Mouse (Mus musculus) forebrain, embryonic 16.5 days (tissue): Measurements from ENCODE around the gene Tmem231. TPM values are rescaled to one million over a fixed set of nuclear protein-coding genes. Genes with fewer than 3 reads are reported as not detected.

ENCODE experiments used
- ATAC-seq: fragments of 200-750 bp; cut with Nextera tagmentation; 2 replicates; pipeline ENCODE4 v1.8.0; 2017; ENCODE audit warnings: mild to moderate bottlenecking, moderate library complexity
- H3K27ac ChIP-seq: fragments of 300-500 bp; sonication (generic); 2 replicates; pipeline ENCODE4 v1.5.1; 2014; ENCODE audit warnings: low read length, control low read depth
- H3K27me3 ChIP-seq: fragments of 300-500 bp; sonication (generic); replicated peaks from 2 replicates; pipeline ENCODE4 v1.6.1; 2014; ENCODE audit warnings: low read length; ENCODE audit not compliant: control insufficient read depth, insufficient read depth
- H3K36me3 ChIP-seq: fragments of 300-500 bp; sonication (generic); 2 replicates; pipeline ENCODE4 v1.6.1; 2014; ENCODE audit not compliant: control insufficient read depth, insufficient read depth
- H3K4me1 ChIP-seq: fragments of 300-500 bp; sonication (generic); replicated peaks from 2 replicates; pipeline ENCODE4 v1.6.1; 2014; ENCODE audit warnings: low read length; ENCODE audit not compliant: control insufficient read depth, insufficient read depth
- H3K4me2 ChIP-seq: fragments of 300-500 bp; sonication (generic); 2 replicates; pipeline ENCODE4 v1.6.1; 2014; ENCODE audit warnings: mild to moderate bottlenecking, low read length, control low read depth
- H3K4me3 ChIP-seq: fragments of 300-500 bp; sonication (generic); replicated peaks from 2 replicates; pipeline ENCODE4 v1.5.1; 2014; ENCODE audit warnings: mild to moderate bottlenecking, low read length, control low read depth
- H3K9ac ChIP-seq: fragments of 300-500 bp; sonication (generic); replicated peaks from 2 replicates; pipeline ENCODE4 v1.6.1; 2014; ENCODE audit warnings: low read depth, low read length, control low read depth
- H3K9me3 ChIP-seq: fragments of 300-500 bp; sonication (generic); 2 replicates; pipeline ENCODE4 v1.6.1; 2016; ENCODE audit warnings: low read length; ENCODE audit not compliant: control insufficient read depth
- WGBS: fragments of 180-500 bp; shearing (Covaris S2); extraction: QIAGEN DNeasy Blood & Tissue Kit; methylation state at CpG from one replicate; pipeline ENCODE4 v1.1.7; 2014; 5-methylcytosine and 5-hydroxymethylcytosine counted together
- polyA plus RNA-seq: library from polyadenylated mRNA; unstranded; fragments of >200 nt; fragmentation: Nextera tagmentation; extraction: Ambion mirVana; gene quantifications from 2 replicates; pipeline ENCODE4 v1.2.1, GENCODE M21; 2015

Tmem231 gene
- polyA plus RNA-seq, 1 experiment from 2014 or later, result 14.1 TPM

DNA sequence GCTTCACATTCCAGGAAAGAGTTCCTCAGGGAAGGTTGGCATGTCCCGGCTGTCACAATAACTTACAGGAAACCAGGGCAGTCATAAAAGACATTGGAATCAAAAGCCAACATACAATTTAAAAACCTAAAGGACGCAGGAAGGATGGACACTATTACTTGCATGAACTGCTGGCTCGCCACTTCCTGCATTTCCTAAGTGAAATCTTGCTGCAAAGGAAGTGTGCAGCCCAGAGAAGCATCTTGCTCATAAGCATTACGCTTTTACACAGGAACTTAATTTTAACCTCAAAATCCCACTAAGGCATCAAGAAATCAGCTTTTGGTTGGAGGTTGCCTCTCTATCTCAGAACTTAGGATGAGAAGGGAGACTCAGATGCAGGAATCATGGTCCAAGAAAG, 70.4 kb downstream of the Tmem231 start:
- no peak overlapping the region for H3K4me2 ChIP-seq
- H3K36me3 ChIP-seq, result no peaks in the 10 kb centered on the region
- H3K9me3 ChIP-seq, result no peaks in the 10 kb centered on the region
- 91% methylated on average over 4 of the region's 4 CpGs for WGBS
- ATAC-seq, result no peak
- H3K9ac ChIP-seq, result no peak overlapping the region
- no peaks in the 10 kb centered on the region for H3K4me1 ChIP-seq
- no peak overlapping the region for H3K27ac ChIP-seq
- H3K4me3 ChIP-seq, result no peak overlapping the region
- H3K27me3 ChIP-seq, result no peaks in the 10 kb centered on the region

Other genes starting within 250 kb of the Tmem231 start
- gene Ctrb1, start 242.9 kb downstream of the Tmem231 start, polyA plus RNA-seq, result not detected in 2 replicates
- gene Bcar1, start 190.1 kb downstream of the Tmem231 start, polyA plus RNA-seq, result 45.9 and 52.5 TPM in 2 replicates
- 175 and 190 TPM in 2 replicates for gene Cfdp1, start 79.6 kb downstream of the Tmem231 start, polyA plus RNA-seq
- gene Tmem170, start 57.1 kb downstream of the Tmem231 start, polyA plus RNA-seq, result 3.6 and 3.8 TPM in 2 replicates
- gene Chst5, start 23.4 kb downstream of the Tmem231 start, polyA plus RNA-seq, result 2.3 and 2.6 TPM in 2 replicates
- 479 and 491 TPM in 2 replicates for gene Gabarapl2, start 6.8 kb upstream of the Tmem231 start, polyA plus RNA-seq
- gene Adat1, start 58.4 kb upstream of the Tmem231 start, polyA plus RNA-seq, result 8.4 and 10.0 TPM in 2 replicates
- gene Kars, start 77.4 kb upstream of the Tmem231 start, polyA plus RNA-seq, result 171 and 181 TPM in 2 replicates
- 57.0 and 64.6 TPM in 2 replicates for gene Terf2ip, start 77.5 kb upstream of the Tmem231 start, polyA plus RNA-seq
- 0.85 TPM in 1 of 2 replicates, not detected in the other for gene Gm6793, start 81.2 kb upstream of the Tmem231 start, polyA plus RNA-seq